Mouse (Mus musculus): ENCODE results near the gene Gm3854.
A peak's percentile ranks its signal among the peaks of the same experiment; 100 is the strongest.
"Not testable (repeated sequence)": the region's sequence is repeated elsewhere in the genome, so short reads cannot be mapped to it uniquely, and the experiment has no call there.

Gene Gm3854

DNA sequence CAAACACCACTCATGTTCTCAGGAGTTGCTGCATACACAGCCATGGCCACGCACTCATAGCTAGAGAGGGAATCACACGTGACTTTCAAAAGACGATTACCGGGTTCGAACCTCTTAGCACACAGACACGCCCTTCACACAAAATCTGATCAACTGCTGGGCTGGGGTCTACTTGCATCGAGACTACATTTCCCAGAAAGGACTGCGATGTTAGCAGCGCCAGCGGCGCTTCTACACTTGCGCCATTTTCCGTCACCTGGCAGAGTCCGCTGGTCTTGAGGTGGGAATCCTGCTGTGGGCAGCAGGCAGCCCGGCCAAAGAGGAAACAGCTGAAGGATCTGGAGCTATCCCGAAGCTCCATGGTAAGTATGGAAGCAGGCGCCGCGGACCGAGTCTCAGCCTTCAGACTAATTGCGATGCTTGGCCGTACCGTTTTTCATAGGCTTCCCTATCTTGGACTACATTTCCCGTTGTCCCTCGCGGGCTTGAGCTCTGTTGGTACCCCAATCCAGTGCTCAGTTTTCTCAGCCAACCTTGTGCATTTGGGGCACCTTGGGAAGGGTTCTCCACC, at the start of gene Gm3854:
Gene Gm3854 (plus strand): TSS at position 259 of the 571 bp plus-strand sequence.
- peak; percentile 51 to 69 for DNase-seq

DNA sequence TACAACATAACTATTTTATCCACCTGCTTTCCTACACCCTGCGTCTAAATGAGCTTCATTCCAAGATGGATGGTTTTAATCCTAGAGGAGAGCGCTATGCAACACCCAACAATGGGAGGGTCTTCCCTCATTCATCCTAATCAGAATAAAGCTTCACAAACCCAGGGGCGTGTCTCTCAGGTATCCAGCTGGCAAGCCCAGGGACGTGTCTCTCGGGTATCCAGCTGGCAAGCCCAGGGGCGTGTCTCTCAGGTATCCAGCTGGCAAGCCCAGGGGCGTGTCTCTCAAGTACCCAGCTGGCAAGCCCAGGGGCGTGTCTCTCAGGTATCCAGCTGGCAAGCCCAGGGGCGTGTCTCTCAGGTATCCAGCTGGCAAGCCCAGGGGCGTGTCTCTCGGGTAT, 42.8 kb upstream of the Gm3854 start:
- not testable (repeated sequence) for DNase-seq

DNA sequence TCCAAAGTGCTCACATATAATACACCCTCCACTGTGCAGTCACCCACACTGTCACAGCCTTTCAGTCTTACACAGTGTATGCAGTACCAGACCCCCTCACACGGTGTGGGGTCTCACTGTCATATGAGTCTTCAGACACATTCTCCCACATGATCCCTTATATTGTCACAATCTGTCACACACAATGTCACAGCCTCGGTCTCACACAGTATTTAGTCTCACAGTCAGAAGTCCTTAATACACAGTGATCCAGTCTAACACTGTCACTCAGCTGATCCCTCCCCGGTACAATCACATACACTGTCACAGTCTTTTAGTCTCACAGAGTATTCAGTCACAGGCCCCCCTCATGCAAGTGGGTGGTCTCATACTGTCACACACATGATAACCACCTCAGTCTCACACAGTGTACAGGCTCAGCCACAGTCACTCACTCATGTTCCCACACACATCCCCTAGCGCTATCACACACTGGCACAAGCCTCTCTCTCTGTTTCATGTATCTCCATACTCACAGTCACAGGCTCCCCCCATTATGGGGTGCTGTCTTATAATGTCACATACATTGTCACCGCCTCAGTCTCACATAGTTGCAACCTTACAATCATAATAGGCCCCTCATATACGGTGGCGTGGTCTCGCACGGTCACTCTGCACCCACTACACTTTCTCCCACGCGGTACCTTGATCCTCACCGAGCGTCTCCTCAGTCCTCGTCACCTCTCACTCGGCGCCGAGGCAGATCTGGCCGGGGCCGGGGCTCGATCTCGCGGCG, 12.9 kb upstream of the Gm3854 start:
- DNase-seq: peak in 1 of 2 experiments; percentile 4

DNA sequence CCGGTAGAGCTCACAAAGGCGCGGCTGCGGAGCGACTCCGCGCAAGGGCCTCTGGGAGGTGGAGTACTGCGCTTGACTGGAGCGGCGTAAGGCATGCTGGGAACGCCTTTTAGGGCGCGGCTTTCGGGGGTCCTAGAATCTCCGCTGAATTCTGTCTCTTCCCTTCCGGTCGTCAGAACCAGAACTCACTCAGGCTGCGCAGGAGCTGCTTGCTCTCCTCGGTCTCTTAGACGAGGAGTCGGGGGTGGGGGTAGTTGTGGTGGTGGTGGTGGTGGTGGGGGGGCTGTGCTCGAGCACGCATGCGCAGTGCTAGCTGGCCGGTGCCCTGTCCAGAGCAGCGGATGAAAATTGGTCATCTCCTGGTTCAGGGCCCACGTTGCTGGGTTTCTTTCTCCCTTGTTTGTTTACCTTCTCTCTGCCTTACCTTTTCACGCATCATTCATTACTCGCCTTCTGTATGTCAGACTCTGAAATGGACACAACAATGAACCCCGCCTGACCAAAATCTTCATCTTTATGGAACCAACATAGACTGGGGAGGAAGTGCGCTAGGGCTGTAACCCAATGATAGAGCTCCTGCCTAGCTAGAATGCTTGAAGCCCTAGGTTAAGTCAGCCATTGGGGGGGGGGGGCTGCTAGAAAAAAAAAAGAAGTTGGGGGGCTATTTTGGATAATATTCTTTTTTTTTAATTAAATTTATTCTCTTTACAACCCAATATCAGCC, 12.2 kb upstream of the Gm3854 start, which contains the start of gene Zfp583:
Gene Zfp583 (minus strand): TSS at position 53 of the 724 bp plus-strand sequence.
- peak; percentile 76 to 86 for DNase-seq

DNA sequence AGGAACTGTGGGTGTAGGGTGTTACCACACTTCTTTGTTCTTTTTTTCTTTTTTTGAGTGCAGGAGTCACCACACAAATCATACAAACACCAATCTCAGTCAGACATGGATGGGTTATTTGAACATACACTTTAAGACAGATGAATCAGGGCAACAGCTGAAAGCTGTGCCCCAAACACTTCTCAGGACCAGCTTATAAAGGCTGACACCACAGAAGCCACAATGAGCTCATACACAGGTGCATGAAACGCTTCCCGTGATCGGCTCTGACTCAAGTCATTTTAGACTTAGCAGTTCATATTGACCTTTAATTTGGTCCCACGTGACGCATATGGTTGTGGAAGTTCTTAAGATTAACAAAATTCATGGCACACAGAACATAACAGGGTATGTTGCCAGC, 3.7 kb upstream of the Gm3854 start:
- DNase-seq: no peak

DNA sequence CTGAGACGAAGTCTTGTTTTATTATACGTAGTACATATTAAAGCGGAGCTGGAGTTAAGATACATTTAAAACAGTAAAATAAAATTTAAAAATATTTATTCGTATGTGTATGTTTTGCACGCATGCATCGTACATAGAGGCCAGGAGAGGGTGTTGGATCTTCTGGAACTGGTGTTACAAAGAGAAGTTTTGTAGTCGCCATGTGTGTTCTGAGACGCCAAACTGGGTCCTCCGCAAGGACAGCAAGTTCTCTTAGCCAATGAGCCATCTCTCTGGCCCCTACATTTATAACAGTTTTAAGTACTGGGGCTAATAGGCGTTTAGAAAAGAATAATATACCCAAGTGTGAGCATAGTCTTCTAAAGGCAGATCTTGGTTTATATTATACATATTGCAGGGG, 565 bp downstream of the Gm3854 start:
- no peak for DNase-seq

DNA sequence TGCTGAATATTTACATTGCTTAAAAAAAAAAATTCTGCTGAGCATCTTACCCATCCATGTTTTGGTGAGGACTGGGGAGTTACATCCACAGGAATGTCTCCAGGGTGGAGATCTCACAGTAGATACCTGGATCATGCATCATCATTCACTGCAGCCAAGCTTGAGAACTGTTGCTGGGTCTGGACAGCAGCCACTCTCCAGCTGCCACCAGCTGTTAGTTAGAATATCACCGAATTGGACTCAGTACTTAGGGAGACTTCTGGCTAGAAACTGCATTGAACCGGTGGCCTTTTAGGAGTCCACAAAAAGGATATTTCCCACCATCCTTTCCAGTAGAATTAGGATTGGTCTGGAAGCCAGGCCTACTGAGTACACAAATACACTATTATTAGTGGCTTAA, 14.6 kb downstream of the Gm3854 start:
- no peak for DNase-seq

DNA sequence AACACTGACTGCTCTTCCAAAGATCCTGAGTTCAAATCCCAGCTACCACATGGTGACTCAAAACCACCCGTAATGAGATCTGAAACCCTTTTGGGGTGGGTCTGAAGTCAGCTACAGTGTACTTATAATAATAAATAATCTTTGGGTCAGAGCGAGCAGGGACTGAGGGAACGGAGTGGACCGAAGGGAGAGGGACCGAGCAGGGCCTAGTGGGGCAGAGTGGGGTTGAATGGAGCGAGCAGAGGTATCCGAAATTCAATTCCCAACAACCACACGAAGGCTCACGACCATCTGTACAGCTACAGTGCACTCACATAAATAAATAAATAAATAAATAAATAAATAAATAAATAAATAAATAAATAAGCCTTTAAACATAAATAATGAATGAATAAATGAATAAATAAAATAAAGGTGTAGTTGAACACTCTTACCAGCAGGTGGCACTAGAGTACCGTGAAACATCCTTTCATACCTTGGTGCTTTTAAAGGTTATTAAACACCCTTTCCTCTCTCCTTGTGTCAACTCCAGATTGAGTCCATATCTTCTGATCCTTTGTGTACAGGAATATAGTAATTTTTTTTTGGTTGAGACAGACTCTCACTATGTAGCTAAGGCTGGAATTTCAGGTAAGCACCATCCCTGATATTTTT, 15.5 kb downstream of the Gm3854 start:
- peak; percentile 20 to 46 for DNase-seq

DNA sequence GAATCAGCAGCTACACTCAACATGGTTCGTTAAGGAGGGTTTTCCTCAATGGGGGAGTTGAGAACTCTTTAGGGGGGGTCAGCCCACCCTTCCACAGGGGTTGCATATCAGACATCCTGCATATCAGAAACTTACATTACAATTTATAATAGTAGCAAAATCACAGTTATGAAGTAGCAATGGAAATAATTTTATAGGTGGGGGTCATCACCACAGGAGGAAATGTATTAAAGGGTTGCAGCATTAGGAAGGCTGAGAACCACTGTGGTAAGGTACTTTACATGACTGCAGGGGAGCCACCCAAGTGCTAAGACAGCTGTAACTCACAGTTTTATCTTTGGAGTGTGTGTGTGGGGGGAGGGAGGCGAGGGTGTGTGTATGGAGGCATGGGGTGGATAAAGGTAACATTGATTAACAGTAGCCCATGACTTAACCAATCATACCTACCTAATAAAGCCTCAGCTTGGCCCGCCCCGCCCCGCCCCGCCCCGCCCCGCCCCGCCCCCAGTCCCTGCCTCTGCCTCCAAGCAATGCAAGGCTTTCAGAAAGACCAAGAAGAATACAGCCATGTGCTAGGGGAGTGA, 17.0 kb downstream of the Gm3854 start:
- DNase-seq: no peak

DNA sequence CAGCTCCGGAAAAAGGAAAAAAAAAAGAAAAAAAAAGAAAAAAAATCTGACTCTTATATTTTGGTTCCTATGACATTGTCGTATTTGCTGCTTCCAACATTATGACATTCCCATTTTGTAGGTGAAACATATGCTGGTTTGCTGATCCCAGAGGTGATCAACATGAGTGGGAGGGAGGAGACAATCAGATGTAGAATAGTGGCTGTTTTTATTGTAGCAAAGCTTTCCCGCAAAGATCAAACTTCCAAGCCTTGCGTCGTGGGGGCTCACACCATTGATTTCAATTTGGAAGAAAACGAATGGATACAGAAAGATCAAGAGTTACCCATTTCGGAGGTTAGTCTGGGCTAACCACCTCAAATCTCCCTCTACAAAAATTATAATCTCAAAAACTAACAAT, 18.2 kb downstream of the Gm3854 start:
- no peak for DNase-seq

DNA sequence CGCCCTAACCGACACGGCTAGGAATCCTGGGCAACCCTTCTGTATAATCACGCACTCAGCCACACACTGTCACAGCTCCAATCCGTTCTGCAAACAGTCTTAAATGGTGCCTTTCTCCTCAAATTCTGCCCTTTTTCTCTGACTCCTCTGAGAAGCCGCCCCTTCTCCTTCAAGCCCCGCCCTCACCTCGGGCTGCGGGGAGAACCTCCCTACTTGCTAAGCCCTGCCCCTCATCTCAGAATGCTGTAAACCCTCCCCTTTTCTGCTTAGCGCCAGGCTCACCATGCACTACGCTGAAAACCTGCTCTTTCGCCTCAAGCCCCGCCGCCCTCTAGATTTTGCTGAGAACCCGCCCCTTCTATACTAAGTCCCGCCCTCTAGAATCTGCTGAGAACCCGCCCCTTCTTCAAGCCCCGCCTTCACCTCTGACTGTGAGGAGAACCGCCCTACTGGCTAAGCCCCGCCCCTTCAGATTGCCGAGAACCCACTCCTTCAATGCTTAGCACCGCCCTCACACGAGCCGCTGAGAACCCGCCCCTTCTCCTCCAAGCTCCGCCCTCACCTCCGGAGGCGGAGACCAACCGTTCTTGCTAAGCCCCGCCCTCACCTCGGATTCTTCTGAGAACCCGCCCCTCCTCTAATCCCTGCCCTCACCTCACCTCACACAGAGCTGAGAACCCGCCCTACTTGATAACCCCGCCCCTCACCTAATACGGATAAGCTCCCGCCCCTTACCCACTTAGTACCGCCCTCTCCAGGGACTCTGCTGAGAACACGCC, 18.9 kb downstream of the Gm3854 start:
- peak; percentile 99 to 100 for DNase-seq

DNA sequence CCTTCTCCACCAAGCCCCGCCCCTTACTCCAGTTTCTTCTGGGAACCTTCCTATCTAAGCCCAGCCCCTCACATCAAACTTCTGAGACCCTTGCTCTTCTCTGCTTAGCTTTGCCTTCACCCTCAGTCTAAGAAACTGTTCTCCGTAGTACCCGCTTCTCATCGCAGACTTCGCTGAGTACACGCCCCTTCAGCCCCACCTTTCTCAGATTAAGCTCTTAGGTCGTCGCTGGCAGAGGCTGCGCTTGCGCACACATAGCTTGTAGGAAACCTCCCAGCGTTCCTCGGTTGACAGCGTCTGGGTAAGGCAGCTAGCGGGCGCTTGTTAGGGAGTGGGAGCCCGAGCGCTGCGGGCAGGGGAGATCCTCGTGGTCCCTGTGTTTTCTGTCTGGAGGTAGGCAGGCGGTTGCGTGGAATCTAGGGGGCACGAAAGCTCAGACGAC, 19.5 kb downstream of the Gm3854 start, which contains the start of gene Zfp78:
Gene Zfp78 (plus strand): TSS at position 234 of the 442 bp plus-strand sequence.
- peak; percentile 91 for DNase-seq

DNA sequence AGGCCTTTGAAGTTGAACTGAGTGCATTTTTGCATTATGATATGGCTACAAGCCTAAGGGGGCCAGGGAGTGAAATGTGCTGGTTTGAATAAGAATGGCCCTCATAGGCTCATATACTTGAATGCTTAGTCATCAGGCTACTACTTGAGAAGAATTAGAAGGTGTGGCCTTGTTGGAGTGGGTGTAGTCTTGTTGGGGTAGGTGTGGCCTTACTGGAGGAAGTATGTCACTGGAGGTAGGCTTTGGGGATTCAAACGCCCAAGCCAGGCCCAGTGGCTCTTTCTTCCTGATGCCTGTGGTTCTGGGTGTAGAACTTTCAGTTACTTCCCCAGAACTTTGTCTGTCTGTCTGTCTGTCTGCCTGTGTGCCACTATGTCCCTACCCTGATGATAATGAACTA, 21.2 kb downstream of the Gm3854 start:
- no peak for DNase-seq

DNA sequence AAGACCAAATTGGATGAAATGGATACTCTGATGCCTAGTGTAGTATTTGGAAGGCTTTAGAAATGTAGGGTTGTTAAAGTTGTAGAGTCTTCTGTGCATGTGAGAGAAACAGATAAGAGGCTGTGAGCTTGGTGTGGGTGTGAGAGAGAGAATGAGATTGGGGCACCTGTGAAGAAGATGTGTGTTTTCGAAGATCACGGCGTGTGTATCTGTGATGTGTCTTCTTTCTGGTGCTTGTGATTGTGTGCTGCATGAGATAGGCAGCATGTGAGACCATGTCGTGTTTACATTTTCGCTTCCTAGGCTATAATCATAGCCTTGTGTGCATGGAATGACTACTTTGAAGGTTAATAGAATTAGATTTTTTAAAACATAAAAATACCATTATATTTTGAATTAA, 23.6 kb downstream of the Gm3854 start:
- DNase-seq: no peak

DNA sequence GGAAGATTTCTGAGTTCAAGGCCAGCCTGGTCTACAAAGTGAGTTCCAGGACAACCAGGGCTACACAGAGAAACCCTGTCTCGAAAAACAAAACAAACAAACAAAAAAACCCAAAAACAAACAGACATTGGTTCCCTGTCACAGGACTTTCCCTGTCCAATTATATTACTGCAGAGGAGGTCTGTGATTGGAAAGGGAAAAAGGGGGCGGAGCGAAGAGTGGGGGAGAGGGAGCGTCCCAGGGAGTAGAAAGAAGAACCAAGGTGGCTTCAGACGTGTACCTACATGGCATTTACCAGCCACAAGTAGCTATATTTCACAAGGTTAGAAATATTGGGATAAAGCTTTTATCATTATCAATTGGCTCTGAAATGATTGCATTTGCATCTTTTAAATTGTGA, 24.6 kb downstream of the Gm3854 start:
- DNase-seq: not testable (repeated sequence)

DNA sequence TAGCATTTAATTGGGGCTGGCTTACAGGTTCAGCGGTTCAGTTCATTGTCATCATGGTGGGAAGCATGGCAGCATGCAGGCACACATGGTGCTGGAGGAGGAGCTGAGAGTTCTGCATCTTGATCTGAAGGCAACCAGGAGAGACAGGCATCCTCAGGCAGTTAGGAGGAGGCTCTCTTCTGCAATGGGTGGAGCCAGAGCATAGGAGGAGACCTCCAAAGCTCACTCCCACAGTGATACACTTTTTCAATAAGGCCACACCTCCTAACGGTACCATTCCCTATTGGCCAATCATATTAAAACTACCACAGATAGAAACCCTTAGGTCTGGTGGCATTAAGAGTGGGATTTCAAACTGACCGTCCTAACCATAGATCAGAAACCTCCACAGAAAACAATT, 25.9 kb downstream of the Gm3854 start:
- no peak for DNase-seq

DNA sequence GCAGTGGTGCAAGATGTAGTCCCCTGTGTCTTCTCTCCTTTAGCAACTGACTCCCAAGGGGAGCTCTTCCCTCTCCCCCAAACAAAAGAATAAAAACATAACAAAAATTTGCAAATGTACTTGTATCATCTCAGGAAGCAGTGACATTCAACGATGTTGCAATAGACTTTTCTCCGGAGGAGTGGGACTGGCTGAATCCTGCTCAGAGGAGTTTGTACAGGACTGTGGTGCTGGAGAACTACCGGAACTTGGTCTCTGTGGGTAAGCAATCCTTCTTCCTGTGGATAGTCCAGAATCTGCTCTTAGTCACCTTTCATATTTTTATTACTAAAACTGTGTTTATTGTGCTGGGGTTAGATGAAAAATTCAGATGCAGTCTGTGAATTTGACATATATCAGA, 29.4 kb downstream of the Gm3854 start:
- DNase-seq: no peak

DNA sequence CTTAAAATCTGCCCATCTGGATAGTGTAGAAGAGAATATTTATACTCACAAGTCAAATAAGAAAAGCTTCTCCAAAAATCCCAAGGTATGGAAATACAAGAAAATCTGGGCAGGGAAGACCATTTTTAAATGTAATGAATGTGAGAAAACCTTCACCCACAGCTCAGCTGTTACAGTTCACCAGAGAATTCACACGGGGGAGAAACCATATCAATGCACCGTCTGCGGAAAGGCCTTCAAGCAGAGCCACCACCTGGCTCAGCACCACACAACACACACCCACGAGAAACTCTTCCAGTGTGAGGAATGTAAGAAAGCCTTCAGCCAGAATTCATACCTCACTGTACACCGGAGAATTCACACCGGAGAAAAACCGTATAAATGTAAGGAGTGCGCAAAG, 34.9 kb downstream of the Gm3854 start:
- DNase-seq: no peak

DNA sequence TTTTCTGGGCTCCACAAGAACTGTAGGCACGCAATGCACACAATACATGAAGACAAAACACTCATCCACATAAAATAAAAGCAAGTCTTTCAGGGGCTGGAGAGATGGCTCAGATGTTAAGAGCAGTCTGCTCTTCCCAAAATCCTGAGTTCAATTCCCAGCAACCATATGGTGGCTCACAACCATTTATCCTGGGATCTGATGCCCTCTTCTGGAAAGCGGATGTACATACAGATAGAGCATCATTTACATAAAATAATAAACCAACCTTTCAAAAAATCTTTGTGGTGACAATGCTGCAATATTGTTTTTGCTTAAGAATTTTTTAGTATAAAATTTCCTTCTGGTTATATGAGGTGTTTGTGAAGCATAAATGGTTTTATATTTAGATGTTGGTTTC, 37.9 kb downstream of the Gm3854 start:
- DNase-seq: no peak

DNA sequence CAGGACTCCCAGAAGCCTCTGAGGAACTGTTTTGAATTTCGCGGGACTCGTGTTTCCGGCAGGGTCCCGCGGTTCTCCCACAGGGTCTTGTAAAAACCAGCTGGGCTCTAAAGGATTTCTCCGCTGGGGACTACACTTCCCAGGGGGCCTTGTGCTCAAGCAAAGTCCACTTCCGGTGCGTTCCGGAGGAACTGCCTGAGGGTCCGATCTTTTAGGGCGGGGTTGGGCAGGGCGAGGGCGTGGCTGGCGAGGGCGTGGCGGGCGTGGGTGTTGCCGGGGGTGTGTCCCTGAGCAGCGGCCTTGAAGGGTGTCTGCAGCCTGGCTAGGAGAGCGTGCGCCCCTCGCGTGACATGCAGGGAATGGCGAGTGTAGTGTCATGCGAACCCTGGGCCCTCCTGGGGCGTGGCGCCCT, 39.5 kb downstream of the Gm3854 start, which contains the start of gene Zfp28:
Gene Zfp28 (plus strand): TSS at position 252 of the 412 bp plus-strand sequence.
- DNase-seq: peak; percentile 95 to 96

DNA sequence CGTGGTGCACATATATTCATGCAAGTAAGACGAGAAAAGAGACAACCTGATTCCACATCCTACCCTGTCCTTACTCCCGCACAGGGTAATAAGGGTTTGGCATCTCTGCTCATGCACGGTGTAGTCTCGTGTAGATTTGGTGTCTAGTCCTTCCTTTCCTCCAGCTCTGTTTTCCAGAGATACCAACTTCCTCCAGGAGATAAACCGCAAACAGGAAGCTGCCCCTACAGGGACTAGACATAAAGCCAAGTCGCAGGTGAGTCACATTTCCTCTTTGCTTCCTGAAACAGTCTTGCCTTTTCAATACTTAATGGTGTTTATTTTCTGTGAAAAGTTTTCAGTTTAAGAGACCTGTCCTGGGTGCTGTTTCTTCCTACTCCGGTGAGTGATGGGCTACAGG, 40.5 kb downstream of the Gm3854 start:
- no peak for DNase-seq

DNA sequence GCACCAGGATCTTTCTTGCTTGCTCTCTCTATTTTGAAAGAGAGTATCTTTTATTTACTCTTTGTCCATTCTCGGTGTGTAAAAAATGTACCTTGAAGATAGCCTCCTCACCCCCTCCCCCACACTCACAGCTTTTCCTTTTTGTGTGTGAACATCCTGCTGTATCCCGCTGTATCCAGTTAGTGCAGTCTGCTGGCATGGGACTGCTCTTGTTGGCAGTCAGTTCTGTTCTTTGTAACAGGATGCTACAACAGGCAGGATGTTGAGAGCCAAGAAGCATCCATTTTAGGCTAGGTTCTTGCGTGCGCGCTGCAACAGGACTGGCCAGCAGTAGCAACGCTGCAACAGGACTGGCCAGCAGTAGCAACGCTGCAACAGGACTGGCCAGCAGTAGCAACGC, 43.4 kb downstream of the Gm3854 start:
- DNase-seq: peak; percentile 25 to 32
